Mouse (Mus musculus): ENCODE measurements around the gene Dtnbp1. TPM values are rescaled to one million over a fixed set of nuclear protein-coding genes. Genes with fewer than 3 reads are reported as not detected.

Dtnbp1 gene
- polyA plus RNA-seq, 1 experiment, result 56.6 TPM

GRCm38 (mm10) chr13:44986352-44986751 is 15.6 kb downstream of the Dtnbp1 start:
- Histone ChIP-seq H3K27ac (ENCODE audit: insufficient read depth, low read length) (no peak overlapping the region), H3K4me3 (ENCODE audit: insufficient read depth, low read length) (no peak overlapping the region), H3K4me1 (ENCODE audit: control insufficient read depth, insufficient read depth, low read length) (peaks cover 5% of the 10 kb centered on the region)
- TF ChIP-seq POLR2A (IDR thresholded peaks at IDR 0.05; ENCODE audit: low read depth, low read length) (no peak), CTCF (IDR thresholded peaks at IDR 0.05; ENCODE audit: borderline replicate concordance, insufficient read depth, low read length) (no peak)

GRCm38 (mm10) chr13:44985321-44985720 is 16.6 kb downstream of the Dtnbp1 start:
- TF ChIP-seq POLR2A (IDR thresholded peaks at IDR 0.05; ENCODE audit: low read depth, low read length) (no peak), CTCF (IDR thresholded peaks at IDR 0.05; ENCODE audit: borderline replicate concordance, insufficient read depth, low read length) (no peak)
- H3K27ac ChIP-seq (ENCODE audit: insufficient read depth, low read length), result no peak overlapping the region
- no peak overlapping the region for H3K4me3 ChIP-seq (ENCODE audit: insufficient read depth, low read length)
- H3K4me1 ChIP-seq (ENCODE audit: control insufficient read depth, insufficient read depth, low read length), result peaks cover 5% of the 10 kb centered on the region

GRCm38 (mm10) chr13:44983635-44984401 is 18.1 kb downstream of the Dtnbp1 start:
- H3K4me3 ChIP-seq (ENCODE audit: insufficient read depth, low read length), result no peak overlapping the region
- H3K4me1 ChIP-seq (ENCODE audit: control insufficient read depth, insufficient read depth, low read length), result peaks cover 5% of the 10 kb centered on the region
- no peak for TF ChIP-seq CTCF (IDR thresholded peaks at IDR 0.05; ENCODE audit: borderline replicate concordance, insufficient read depth, low read length)
- TF ChIP-seq POLR2A (IDR thresholded peaks at IDR 0.05; ENCODE audit: low read depth, low read length), result no peak
- H3K27ac ChIP-seq (ENCODE audit: insufficient read depth, low read length), result no peak overlapping the region

- TF ChIP-seq CTCF (IDR thresholded peaks at IDR 0.05; ENCODE audit: borderline replicate concordance, insufficient read depth, low read length) (no peak), POLR2A (IDR thresholded peaks at IDR 0.05; ENCODE audit: low read depth, low read length) (no peak)
- Histone ChIP-seq H3K4me1 (ENCODE audit: control insufficient read depth, insufficient read depth, low read length) (peaks cover 5% of the 10 kb centered on the region), H3K27ac (ENCODE audit: insufficient read depth, low read length) (no peak overlapping the region), H3K4me3 (ENCODE audit: insufficient read depth, low read length) (no peak overlapping the region)
Measured at GRCm38 (mm10) chr13:44982799-44983198, 19.1 kb downstream of the Dtnbp1 start.

GRCm38 (mm10) chr13:44979433-44979832 is 22.5 kb downstream of the Dtnbp1 start:
- no peak for TF ChIP-seq POLR2A (IDR thresholded peaks at IDR 0.05; ENCODE audit: low read depth, low read length)
- TF ChIP-seq CTCF (IDR thresholded peaks at IDR 0.05; ENCODE audit: borderline replicate concordance, insufficient read depth, low read length), result no peak

GRCm38 (mm10) chr13:44977483-44978141 is 24.3 kb downstream of the Dtnbp1 start:
- TF ChIP-seq CTCF (IDR thresholded peaks at IDR 0.05; ENCODE audit: borderline replicate concordance, insufficient read depth, low read length) (no peak), POLR2A (IDR thresholded peaks at IDR 0.05; ENCODE audit: low read depth, low read length) (no peak)
- H3K4me1 ChIP-seq (ENCODE audit: control insufficient read depth, insufficient read depth, low read length), result no peaks in the 10 kb centered on the region
- no peak overlapping the region for H3K27ac ChIP-seq (ENCODE audit: insufficient read depth, low read length)
- no peak overlapping the region for H3K4me3 ChIP-seq (ENCODE audit: insufficient read depth, low read length)

More at GRCm38 (mm10) chr13:44979433-44979832, 22.5 kb downstream of the Dtnbp1 start:
- Histone ChIP-seq H3K4me3 (ENCODE audit: insufficient read depth, low read length) (no peak overlapping the region), H3K27ac (ENCODE audit: insufficient read depth, low read length) (no peak overlapping the region), H3K4me1 (ENCODE audit: control insufficient read depth, insufficient read depth, low read length) (no peaks in the 10 kb centered on the region; the same call in 1 of the 2 replicates)

GRCm38 (mm10) chr13:44977059-44977458 is 24.9 kb downstream of the Dtnbp1 start:
- H3K27ac ChIP-seq (ENCODE audit: insufficient read depth, low read length), result no peak overlapping the region
- 0 out of 2 replicates have a peak, but pooled peaks cover under 1% of the 10 kb centered on the region for H3K4me1 ChIP-seq (ENCODE audit: control insufficient read depth, insufficient read depth, low read length)
- H3K4me3 ChIP-seq (ENCODE audit: insufficient read depth, low read length), result no peak overlapping the region
- TF ChIP-seq CTCF (IDR thresholded peaks at IDR 0.05; ENCODE audit: borderline replicate concordance, insufficient read depth, low read length), result no peak
- no peak for TF ChIP-seq POLR2A (IDR thresholded peaks at IDR 0.05; ENCODE audit: low read depth, low read length)

GRCm38 (mm10) chr13:44960542-44961291 is 41.2 kb downstream of the Dtnbp1 start:
- Histone ChIP-seq H3K4me3 (ENCODE audit: insufficient read depth, low read length) (no peak overlapping the region), H3K27ac (ENCODE audit: insufficient read depth, low read length) (no peak overlapping the region), H3K4me1 (ENCODE audit: control insufficient read depth, insufficient read depth, low read length) (no peaks in the 10 kb centered on the region; the same call in 1 of the 2 replicates)
- TF ChIP-seq POLR2A (IDR thresholded peaks at IDR 0.05; ENCODE audit: low read depth, low read length) (no peak), CTCF (IDR thresholded peaks at IDR 0.05; ENCODE audit: borderline replicate concordance, insufficient read depth, low read length) (no peak)

- H3K4me1 ChIP-seq (ENCODE audit: control insufficient read depth, insufficient read depth, low read length), result no peaks in the 10 kb centered on the region; the same call in 1 of the 2 replicates
- no peak overlapping the region for H3K27ac ChIP-seq (ENCODE audit: insufficient read depth, low read length)
- TF ChIP-seq CTCF (IDR thresholded peaks at IDR 0.05; ENCODE audit: borderline replicate concordance, insufficient read depth, low read length) (no peak), POLR2A (IDR thresholded peaks at IDR 0.05; ENCODE audit: low read depth, low read length) (no peak)
- H3K4me3 ChIP-seq (ENCODE audit: insufficient read depth, low read length), result no peak overlapping the region
Measured at GRCm38 (mm10) chr13:44957049-44957448, 44.9 kb downstream of the Dtnbp1 start.
